Mouse (Mus musculus): Measurements from ENCODE around the gene Nucb1.
"Not testable (repeated sequence)": the region's sequence is repeated elsewhere in the genome, so short reads cannot be mapped to it uniquely, and the experiment has no call there.

The Nucb1 gene

DNA sequence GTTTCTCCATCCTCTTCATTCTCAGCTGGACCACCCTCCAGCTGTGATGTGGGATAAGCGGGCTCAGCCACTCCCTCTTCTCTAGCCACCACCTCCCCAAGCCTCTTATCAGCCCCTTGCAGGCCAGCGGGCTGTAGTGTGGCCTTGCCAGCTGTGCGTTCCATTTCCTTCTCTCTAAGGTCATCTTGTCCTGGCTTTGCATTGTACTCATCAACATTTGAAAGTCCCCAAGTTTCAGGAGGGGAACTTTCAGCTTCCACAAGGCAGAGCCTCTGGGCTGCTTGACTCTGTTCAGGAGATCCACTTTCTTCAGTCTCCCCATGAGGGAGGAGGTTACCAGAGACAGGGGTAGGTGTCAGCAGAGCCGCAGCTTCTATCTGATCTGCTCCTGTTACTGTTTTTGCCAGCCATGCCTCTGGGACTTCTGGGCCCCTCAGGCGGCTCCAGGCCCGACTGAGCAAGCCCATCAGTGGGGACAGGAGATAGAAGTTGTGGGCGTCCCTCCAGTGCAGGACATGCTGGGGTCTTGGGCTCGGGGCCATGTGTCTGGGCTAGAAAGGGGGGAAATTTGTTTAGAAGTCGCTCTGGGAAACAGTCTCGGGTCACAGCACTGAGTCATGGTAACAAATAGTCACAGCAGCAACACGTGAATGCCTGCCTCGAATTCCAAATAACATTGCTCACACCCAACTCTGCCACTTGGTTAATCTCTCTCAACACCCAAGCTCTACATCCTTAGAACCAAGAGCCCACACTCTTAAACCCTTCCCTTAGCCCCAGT is 14.8 kb upstream of the Nucb1 start:
- peak; percentile 46 for DNase-seq

DNA sequence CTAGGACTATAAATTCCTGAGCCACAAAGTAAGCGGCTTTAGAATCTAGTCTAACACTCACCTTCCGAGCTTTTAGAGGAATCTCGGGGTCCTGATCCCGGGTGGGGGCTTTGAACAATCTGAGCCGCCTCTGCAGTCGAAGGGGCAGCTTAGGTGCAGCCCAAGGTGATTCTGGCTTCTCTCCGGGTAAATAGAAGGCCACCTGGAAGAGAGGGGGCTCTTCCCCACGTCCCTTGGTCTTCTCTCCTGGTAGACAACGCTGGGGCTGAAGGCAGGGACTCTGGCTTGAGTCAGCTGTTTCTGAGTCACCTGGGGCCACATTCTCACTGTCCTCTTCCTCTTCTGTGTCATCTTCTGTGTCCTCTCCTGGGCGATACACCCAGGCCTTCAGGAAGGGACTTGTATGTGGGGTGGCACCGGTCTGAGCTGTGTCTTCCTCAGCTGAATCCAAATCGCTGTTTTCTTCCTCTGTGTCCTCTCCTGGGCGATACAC is 13.5 kb upstream of the Nucb1 start:
- no peak for DNase-seq

DNA sequence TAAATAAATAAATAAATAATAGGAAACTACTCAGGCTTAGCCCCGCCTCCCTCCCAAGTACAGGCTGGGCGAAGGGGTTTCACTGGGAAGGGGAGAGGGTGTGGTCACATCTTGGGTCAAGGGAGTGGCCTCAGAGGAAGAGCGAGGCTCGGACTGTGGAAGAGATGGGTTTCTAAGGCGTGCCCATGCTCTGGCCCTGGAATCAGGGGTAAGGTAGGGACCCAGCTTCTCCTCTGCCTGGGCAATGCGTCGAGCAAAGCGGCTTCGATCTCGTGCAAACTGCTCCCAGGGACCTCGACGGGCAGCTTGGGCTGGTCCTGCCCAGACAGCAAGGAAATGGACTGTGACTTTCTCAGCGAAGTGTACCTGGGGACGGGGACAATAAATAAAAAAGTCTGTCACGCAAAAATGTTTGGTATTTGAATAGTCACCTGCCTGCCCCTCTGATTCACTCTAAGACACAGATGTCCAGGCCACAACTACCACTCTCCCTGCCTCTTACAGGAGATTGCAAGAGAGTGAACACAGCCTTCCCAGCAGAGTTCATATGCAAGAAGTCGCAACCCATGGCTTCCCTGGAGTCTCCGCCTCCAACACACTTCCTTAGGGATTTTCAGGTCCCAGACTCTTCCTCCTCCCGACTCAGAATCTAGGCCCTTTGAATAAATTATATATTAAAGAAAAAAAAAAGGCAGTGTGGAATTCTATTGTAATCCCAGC is 12.9 kb upstream of the Nucb1 start:
- DNase-seq, result no peak

DNA sequence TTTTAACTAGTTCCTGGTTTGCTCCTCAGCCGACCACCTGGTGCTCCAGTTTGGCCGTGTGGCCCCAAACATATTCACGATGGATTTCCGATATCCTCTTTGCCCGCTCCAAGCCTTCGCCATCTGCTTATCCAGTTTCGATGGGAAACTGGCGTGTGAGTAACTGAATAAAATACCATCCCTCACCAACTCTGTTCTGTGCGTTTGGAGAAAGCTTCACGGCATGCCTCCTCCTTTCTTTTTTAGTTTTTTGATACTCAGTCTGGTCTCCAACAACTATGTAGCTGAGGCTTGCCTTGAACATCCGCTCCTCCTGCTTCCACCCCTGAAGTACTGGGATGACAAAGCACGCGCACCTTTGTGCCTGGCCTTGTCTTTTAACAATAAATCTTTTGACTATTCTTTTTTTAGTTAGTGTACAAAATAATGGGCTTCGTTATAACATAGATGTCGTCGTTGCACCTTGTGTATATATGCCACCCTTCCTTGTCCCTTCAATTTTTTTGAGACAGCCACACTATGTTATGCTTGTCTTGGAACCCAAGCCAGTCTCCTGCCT is 12.1 kb upstream of the Nucb1 start:
- DNase-seq, result no peak

DNA sequence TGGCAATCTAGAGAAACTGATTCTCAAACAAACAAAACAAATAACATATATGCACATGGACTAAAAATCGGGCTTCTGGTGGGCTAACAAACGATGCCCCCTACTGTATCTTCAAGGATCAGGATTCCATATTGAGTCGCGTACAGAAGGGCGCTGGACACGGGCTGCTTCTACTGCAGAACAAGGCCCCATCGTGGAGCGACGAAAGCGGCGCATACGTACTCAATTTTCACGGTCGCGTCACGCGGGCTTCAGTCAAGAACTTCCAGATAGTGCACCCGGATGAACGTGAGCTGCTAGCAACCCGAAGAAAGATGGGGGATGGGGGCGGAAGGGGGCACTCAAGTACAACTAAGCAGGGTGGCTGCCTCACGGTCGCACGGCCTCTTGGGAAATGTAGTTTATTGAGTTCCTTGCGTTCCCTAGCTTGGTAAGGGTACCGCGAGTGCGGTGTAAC is 11.6 kb upstream of the Nucb1 start:
- DNase-seq, result peak; percentile 95

DNA sequence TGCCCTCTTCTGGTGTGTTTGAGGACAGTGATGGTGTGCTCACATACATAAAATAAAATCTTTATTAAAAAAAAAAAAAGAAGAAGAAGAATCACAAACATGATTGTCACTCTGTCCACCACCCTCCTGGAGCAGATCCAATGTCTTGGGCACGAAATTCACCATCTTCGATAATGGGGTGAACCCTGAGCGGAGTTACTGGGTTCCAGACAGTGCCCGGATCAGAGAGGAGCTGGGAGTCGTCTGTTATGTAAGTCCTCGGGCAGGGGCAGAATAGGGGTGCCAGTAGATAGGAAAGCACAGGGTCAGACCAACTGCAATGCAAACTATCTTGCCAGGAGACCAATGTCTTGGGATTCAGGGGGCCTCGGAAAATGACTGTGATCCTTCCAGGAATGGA is 10.4 kb upstream of the Nucb1 start:
- no peak for DNase-seq

DNA sequence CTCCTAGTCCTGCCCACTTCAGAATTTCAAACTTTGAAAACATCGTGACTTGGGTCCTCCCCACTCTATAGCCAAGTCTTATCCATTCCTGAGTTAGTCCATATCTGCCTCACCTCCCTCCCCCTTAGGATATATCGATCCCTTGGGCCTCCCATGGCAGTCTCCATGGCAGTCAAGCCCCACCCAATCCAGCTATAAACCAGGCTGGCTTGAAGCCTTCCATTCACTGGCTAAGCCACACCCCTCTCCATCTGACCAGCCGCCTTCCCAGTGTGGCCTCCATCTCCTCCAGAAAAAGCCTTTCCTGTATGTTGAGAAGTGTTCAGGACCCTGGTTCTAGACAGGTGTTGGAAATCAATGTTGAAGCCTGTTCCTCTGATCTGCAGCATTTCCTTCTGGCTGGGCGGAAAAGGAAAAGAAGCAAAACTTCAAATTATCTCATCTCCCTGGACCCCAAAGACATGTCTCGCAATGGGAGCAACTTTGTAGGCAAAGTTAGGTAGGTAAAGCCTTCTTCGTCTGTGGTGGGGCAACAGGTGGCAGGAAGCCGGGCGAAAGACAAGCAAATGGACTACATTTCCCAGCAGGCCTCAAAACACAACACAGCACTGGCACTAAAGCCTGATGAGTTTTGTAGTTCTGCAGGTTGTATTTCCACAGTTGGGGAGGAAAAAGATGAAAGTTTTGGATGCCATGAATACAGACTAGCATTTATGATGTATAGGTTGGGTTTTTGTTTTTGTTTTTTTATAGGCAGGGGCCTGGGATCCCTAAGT is 9.3 kb upstream of the Nucb1 start:
- DNase-seq, result no peak

DNA sequence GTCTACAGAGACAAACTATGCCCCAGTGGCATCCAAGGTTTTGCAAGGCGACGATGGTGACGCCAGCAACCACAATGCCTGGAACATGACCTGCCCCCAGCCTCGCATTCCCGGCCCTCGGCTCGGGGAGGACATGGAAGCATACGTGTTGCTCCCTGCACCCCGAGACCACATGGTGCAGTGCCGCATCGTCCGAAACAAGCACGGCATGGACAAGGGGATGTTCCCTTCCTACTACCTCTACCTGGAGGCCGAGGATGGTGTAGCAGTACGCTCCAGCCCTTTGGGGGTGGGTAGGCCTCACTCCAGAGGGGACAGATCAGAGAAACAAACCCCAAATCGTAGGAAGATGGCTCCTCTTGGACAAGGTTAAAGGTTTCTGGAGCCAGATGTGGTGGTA is 8.4 kb upstream of the Nucb1 start:
- DNase-seq, result no peak

DNA sequence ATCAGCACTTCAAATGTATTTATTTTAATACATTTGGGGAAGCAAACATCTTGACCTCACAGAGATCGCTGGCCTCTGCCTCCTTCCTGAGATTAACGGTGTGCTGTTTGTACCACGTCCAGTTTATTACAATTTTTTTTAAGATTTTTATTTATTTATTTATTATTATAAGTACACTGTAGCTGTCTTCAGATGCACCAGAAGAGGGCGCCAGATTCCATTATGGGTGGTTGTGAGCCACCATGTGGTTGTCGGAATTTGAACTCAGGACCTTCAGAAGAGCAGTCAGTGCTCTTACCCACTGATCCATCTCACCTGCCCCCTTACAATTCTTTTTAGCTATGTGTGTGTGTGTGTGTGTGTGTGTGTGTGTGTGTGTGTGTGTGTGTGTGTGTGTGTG is 6.6 kb upstream of the Nucb1 start:
- not testable (repeated sequence) for DNase-seq

DNA sequence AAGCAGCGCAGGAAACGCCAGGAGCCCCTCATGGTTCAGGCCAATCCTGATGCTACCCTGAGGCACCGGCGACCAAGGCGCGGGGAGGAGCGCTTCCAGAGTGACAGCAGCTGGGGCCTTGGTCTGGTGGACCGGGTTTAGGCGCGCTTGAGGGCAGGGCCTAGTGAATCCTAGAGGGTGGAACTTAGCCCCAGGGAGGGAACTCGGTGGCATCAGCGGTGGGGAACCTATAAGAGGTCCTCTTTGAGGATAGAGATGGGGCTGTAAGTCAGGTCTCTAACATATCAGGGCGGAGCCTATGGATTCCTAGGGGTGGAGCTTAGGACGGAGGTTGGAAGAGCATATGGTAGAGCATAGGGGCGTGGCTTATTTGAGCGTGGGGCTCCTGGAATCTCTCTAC is 5.2 kb upstream of the Nucb1 start:
- DNase-seq, result peak; percentile 19

DNA sequence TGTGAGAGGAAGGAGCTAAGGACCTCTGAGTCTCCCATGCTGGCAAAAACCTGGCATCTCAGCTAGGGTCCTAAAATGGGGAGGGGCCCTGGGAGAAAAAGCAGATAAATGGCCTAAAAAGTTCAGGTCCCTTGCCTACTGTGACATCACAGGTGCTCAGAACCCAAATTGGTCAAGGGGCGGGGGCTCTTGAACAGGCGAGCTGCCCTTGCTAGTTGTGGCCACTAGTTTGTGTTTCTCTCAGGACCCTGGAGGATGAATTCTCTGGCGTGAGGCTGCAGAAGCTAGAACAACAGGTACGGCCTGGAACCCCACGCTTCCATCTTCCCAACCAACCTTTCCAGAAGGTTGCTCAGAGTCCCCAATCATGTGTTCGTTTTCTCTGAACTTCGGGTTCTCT is 4.2 kb upstream of the Nucb1 start:
- DNase-seq, result no peak

DNA sequence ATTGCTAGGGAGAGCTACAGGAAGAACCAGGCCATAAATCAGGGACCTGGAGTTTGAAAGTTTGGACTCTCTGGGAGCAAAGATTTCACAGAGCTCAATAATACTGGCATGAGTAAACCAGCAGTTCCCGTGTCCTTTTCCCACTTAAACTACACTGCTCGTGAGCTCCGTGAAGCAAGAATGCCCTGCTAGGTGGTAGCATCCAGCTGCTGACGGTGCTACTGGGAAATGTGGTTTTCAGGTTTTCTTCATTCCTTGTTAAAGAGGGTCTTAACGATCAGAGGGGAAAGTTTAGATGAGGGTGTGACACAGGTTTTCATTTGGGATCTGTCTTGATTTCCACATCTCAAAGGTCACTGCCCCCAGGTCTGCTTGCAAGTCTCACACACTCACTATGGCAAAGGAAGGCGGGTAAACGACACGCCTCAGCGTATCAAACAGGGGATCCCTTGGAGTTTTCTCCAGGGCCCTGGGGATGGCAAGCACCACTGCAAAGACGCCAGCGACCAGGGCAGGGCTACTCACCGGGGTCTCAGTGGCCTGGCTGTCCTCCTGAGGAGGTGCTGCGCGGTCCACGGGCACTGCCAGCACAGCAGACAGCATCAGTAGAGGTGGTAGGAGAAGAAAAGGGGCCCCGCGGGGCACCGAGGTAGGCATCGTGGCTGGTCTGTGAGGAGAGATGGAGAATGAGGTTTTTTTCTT is 874 bp downstream of the Nucb1 start:
- no peak for DNase-seq

DNA sequence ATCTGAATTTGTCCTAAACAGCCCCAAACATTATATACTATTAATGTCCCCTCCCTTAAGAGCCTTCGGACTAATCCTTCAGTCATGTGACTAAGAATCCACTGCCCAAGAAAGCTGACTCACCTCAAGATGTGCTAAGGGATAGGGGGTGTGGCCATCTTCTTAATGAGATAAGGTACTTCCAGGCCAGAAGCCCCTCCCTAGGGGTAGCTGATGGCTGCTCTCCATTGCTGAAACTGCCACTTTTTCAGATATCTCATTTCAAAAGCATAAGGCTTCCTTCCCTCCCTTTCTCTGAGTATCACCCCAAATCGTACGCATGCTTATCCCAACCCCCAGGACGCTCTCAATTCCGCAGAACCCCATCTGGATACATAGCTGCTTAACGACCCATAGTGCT is 1.6 kb downstream of the Nucb1 start:
- no peak for DNase-seq

DNA sequence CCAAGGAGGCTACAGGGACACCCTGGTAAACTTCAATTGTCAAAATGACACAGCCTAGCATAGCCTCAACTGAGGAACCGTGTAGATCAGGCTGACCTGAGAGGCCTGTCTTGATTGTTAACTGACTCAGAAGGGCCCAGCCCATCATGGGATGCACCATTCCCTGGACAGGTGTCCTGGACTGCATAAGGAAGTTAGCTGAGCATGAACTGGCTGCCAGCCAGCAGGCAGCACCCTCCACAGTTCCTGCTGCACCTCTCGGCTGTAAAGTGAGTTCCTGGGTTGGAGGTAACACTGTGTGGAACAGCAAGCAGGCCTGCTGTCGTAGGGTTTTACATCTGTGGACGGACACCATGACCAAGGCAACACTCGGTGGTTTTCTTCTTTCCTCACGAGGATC is 2.6 kb downstream of the Nucb1 start:
- DNase-seq, result no peak

DNA sequence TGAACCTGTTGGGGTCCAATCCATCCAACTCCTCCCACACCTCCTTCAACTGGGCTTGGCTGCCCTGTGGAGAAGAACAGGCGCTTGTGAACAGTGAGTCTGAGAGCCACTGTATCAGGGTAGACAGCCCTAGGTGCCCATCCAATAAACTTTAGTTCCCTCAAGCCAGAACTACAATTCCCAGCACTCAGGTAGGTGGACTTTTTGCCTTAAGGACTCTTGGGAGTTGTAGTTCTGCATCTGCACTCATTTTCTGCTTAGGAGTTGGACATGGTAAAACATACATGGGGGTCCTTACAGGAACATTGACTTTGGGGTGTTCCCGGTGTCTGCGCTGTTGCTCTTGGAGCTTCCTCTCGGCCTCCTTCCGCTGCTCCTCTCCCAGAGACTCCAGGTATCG is 11.8 kb downstream of the Nucb1 start:
- no peak for DNase-seq

DNA sequence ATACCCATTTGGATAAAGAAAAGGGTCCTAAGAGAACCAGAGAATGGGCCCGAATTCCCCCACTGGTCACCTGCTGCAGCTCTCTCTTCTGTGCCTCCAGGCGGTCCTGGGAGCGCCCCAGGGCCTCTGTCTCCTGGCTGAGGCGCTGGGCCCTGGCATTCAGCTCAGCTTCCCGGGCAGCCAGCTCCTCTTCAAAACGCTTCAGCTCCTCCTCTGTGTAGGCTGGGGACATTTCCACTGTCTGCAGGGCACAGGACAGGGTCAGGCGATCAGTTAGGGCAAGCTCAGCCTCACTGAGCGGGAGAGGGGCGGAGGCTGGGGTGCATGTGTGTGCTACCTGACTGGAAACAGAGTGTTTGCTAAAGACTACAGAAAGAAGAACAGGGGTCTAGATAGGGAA is 15.7 kb downstream of the Nucb1 start:
- DNase-seq, result no peak

DNA sequence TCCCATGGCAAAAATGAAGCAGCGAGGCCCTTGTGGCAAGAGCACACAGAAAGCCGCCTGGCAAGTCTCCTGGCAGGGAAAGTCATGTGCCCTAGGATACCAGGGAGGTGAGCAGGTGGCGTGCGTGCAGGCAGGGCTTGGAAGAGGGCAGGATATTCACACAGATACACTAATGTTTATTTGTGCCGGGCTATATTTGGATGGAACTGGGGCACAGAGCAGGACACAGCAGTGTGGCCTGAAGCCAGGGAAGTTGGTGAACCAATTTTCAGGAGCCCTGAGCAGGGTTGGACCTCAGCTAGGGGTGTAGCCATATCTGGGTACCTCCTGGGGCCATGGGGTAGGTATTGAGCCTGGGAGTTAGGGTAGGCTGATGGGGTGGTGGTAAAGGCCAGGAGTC is 17.3 kb downstream of the Nucb1 start:
- no peak for DNase-seq

DNA sequence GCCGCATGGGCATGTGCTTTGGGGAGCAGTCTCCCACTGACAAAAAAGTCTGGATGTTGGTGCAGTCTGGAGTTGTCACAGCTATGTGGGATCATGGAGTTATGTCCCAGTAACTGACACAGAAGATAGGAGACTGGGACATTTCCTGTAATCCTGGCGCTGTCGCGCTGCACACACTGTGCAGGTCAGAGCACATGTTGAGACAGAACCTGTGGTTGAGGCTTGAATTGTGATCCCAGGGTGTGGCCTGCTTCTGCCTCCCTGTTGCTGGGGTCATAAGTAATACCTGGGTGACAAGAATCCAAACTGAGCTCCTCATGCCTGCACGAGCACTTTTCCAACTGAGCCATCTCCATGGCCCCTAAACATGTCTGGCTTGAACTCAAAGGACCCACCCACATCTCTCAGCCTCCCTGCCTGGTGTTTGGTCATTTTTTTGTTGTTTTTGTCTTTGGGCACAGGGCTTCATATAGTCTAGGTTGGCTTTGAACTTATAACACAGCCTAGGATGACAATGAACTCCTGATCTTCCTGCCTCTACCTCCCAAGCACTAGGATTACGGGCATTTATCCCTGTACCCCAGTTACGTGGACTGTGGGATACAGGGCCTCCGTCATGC is 17.9 kb downstream of the Nucb1 start:
- no peak for DNase-seq

DNA sequence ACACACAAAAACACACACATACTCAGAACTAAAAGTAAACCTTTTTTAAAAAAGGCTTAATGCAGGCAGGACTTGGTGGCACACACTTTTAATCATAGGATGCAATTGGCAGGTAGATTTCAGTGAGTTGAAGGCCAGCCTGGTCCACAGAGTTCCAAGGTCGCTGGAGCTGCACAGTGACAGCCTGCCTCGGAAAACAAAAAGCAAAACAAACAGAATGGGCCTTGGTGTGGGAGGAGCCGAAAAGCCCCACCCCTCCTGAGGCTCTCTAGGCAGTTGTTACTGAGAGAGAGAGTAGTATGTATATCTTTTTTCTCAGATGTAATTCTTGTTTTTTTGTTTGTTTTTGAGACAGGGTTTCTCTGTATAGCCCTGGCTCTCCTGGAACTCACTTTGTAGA is 18.9 kb downstream of the Nucb1 start:
- DNase-seq, result peak; percentile 49

DNA sequence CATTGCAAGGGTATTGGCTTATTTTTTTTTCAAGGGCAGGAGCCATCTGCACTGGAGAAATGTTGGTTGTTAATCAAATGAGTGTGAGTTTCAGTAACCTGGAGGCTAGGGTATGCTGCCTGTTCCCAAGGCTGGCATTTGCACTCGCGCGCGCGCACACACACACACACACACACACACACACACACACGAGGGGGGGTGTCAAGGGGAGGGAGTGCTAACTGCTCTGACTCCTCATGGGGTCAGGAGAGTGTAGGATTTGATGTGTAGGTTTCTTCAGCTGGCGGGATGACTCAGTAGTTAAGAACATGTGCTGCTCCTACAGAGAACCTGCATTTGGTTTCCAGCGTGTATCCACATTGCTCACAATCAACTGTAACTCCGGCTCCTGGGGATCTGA is 19.4 kb downstream of the Nucb1 start:
- peak; percentile 28 for DNase-seq

DNA sequence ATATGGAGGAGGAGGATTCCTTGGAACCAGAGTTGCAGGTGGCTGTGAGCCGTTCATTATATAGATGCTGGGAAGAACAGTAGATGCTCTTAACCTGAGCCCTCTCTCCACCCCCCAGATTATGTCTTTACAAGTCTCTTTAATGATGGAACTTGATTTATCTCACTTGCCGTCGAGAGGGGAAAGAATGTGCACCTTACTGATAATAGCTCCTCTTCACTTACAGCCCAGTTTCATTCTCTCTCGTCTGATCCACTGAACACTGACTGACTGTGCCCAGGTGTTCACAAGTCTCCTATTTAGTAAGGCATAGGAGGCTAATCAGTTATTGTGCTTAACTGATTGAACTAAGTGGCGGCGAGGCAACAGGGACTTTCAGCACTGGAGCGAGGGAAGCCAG is 20.6 kb downstream of the Nucb1 start:
- DNase-seq, result no peak

Measured in lung, postnatal 10 days (tissue).